Mouse (Mus musculus): Measurements from ENCODE around the gene Sec11a. TPM values are rescaled to one million over a fixed set of nuclear protein-coding genes. Genes with fewer than 3 reads are reported as not detected.
A peak's percentile ranks its signal among the peaks of the same experiment; 100 is the strongest.
"Not testable (repeated sequence)": the region's sequence is repeated elsewhere in the genome, so short reads cannot be mapped to it uniquely, and the experiment has no call there.

Sec11a gene
- polyA plus RNA-seq, 1 experiment from 2014 or later: 120 TPM

GRCm38 (mm10) chr7:80987805-80988625 is 40.4 kb upstream of the Sec11a start:
- H3K4me1 ChIP-seq (replicated peaks): peaks cover 67% of the 10 kb centered on the region
- ATAC-seq (ENCODE audit: low read depth): peak; percentile 47
- H3K4me3 ChIP-seq (replicated peaks): no peak overlapping the region
- H3K9me3 ChIP-seq (replicated peaks): no peaks in the 10 kb centered on the region
- H3K4me2 ChIP-seq: peak overlapping the region; percentile 16; the same call in 1 of the 2 replicates
- H3K36me3 ChIP-seq: no peaks in the 10 kb centered on the region
- peak overlapping the region; percentile 77 for H3K27ac ChIP-seq
- no peaks in the 10 kb centered on the region for H3K27me3 ChIP-seq
- WGBS (ENCODE audit: insufficient replicate concordance): 16% methylated on average over 4 of the region's 4 CpGs
- no peak overlapping the region for H3K9ac ChIP-seq
- DNase-seq: no peak

- no peak overlapping the region for H3K4me3 ChIP-seq (replicated peaks)
- H3K27me3 ChIP-seq: no peaks in the 10 kb centered on the region
- peak overlapping the region; percentile 14 for H3K9ac ChIP-seq
- no peaks in the 10 kb centered on the region for H3K36me3 ChIP-seq
- peak overlapping the region; percentile 33 for H3K4me2 ChIP-seq
- H3K9me3 ChIP-seq (replicated peaks): no peaks in the 10 kb centered on the region
- peak; percentile 64 for ATAC-seq (ENCODE audit: low read depth)
- 6% methylated on average over 6 of the region's 6 CpGs for WGBS (ENCODE audit: insufficient replicate concordance)
- H3K4me1 ChIP-seq (replicated peaks): peaks cover 56% of the 10 kb centered on the region
- DNase-seq: no peak
- peak overlapping the region; percentile 77 for H3K27ac ChIP-seq
Measured at GRCm38 (mm10) chr7:80986458-80987187, 39.0 kb upstream of the Sec11a start.

GRCm38 (mm10) chr7:80980566-80980965 is 33.0 kb upstream of the Sec11a start:
- Histone ChIP-seq H3K36me3 (no peaks in the 10 kb centered on the region), H3K4me1 (replicated peaks) (no peaks in the 10 kb centered on the region; the same call in 1 of the 2 replicates), H3K9me3 (replicated peaks) (no peaks in the 10 kb centered on the region), H3K27me3 (peaks cover 4% of the 10 kb centered on the region; the same call in 1 of the 2 replicates), H3K4me3 (replicated peaks) (no peak overlapping the region), H3K4me2 (no peak overlapping the region), H3K27ac (no peak overlapping the region), H3K9ac (no peak overlapping the region)
- 84% methylated on average over 11 of the region's 11 CpGs for WGBS (ENCODE audit: insufficient replicate concordance)
- ATAC-seq (ENCODE audit: low read depth): no peak
- no peak for DNase-seq

- not testable (repeated sequence) for H3K9me3 ChIP-seq (replicated peaks); DNase-seq; H3K4me3 ChIP-seq (replicated peaks); H3K4me2 ChIP-seq; H3K36me3 ChIP-seq; H3K27ac ChIP-seq; ATAC-seq (ENCODE audit: low read depth); H3K9ac ChIP-seq; H3K27me3 ChIP-seq; H3K4me1 ChIP-seq (replicated peaks)
- 14% methylated on average over 3 of the region's 3 CpGs for WGBS (ENCODE audit: insufficient replicate concordance)
Measured at GRCm38 (mm10) chr7:80973638-80974015, 26.0 kb upstream of the Sec11a start.

DNA sequence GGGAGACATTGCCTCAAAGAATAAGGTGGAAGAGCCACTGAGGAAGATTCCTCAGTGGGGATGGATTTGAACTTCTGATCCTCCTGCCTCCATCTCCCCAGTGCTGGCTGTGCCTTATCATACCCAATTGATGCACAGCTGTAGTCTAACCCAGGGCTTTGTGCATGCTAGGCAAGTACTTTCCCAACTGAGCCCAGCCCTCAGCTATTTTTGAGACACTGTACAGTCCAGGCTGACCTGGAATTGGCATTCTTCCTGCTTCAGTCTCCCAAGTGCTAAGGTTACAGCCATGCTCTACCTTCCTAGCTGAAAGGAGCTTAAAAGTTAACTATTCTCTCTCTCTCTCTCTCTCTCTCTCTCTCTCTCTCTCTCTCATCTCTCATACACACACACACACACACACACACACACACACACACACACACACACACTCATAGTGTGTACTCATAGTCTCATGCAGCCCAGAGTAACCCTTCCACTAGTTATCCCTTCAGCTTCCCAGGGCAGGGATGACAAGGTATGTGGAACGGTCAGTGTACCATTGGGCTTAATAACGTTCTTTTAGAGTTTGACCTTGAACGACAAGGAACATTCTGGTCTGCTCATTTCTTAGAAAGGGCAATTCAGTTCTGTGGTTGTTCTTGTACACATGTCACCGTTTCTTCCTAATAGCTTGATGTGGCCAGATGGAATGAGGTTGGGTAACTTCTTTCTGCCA is 25.5 kb upstream of the Sec11a start:
- ATAC-seq (ENCODE audit: low read depth); H3K27me3 ChIP-seq; H3K4me3 ChIP-seq (replicated peaks); H3K9me3 ChIP-seq (replicated peaks); H3K9ac ChIP-seq; H3K36me3 ChIP-seq; DNase-seq; H3K27ac ChIP-seq; H3K4me2 ChIP-seq; H3K4me1 ChIP-seq (replicated peaks): not testable (repeated sequence)
- WGBS (ENCODE audit: insufficient replicate concordance): 56% methylated on average over 4 of the region's 4 CpGs

DNA sequence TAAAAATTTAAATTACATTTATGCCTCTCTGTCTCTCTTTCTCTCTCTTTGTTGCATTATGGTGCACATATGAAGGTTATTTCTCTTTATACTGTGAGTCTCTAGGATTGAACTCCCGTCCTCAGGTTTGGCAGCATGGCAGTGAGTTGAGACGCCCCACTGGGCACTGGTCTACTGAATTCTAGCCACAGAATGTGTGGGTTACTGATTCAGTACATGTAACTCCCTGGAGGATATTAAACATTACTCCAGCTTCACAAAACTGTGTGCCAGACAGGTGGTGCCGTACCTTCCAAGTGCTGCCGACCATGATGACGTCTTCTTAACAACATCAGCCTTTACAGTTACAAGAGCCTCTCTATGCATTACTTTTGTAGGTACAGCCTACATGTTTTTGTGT is 24.5 kb upstream of the Sec11a start:
- DNase-seq (no peak), ATAC-seq (ENCODE audit: low read depth) (no peak)
- H3K9me3 ChIP-seq (replicated peaks): no peaks in the 10 kb centered on the region
- WGBS (ENCODE audit: insufficient replicate concordance): 80% methylated on average over 5 of the region's 5 CpGs
- no peak overlapping the region for H3K4me2 ChIP-seq
- no peak overlapping the region for H3K9ac ChIP-seq
- no peaks in the 10 kb centered on the region for H3K4me1 ChIP-seq (replicated peaks)
- no peak overlapping the region for H3K27ac ChIP-seq
- H3K36me3 ChIP-seq: no peaks in the 10 kb centered on the region
- no peak overlapping the region for H3K4me3 ChIP-seq (replicated peaks)
- no peaks in the 10 kb centered on the region for H3K27me3 ChIP-seq

DNA sequence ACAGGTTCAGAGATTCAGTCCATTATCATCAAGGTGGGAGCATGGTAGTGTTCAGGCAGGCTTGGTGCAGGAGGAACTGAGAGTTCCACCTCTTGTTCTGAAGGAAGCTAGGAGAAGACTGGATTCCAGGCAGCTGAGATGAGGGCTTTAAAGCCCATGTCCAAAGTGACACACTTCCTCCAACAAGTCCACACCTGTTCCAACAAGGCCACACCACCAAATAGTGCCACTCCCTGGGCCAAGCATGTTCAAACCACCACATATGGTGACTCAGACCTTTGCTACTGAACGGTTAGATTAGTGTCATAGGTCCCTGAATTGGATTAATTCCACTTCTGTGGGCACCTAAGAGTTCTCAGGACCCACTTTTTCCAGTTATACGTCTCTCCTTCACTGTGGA is 23.8 kb upstream of the Sec11a start:
- Histone ChIP-seq H3K9ac (no peak overlapping the region), H3K4me2 (no peak overlapping the region), H3K27me3 (no peaks in the 10 kb centered on the region), H3K36me3 (no peaks in the 10 kb centered on the region), H3K4me3 (replicated peaks) (no peak overlapping the region), H3K4me1 (replicated peaks) (no peaks in the 10 kb centered on the region), H3K27ac (no peak overlapping the region), H3K9me3 (replicated peaks) (no peaks in the 10 kb centered on the region)
- WGBS (ENCODE audit: insufficient replicate concordance): 60% methylated on average over 2 of the region's 2 CpGs
- DNase-seq: no peak
- no peak for ATAC-seq (ENCODE audit: low read depth)

- Histone ChIP-seq H3K4me2 (no peak overlapping the region), H3K9ac (no peak overlapping the region), H3K27me3 (no peaks in the 10 kb centered on the region), H3K4me1 (replicated peaks) (no peaks in the 10 kb centered on the region), H3K36me3 (no peaks in the 10 kb centered on the region), H3K4me3 (replicated peaks) (no peak overlapping the region), H3K9me3 (replicated peaks) (no peaks in the 10 kb centered on the region), H3K27ac (0 out of 2 replicates have a peak overlapping the region, but pooled peaks have one; percentile 13)
- ATAC-seq (ENCODE audit: low read depth): no peak
- 54% methylated on average over 3 of the region's 3 CpGs for WGBS (ENCODE audit: insufficient replicate concordance)
- DNase-seq: no peak
Measured at GRCm38 (mm10) chr7:80970913-80971312, 23.3 kb upstream of the Sec11a start.

- Histone ChIP-seq H3K4me2 (no peak overlapping the region), H3K4me3 (replicated peaks) (no peak overlapping the region), H3K27me3 (no peaks in the 10 kb centered on the region), H3K27ac (no peak overlapping the region), H3K9ac (no peak overlapping the region), H3K9me3 (replicated peaks) (no peaks in the 10 kb centered on the region), H3K36me3 (no peaks in the 10 kb centered on the region), H3K4me1 (replicated peaks) (peaks cover 11% of the 10 kb centered on the region)
- ATAC-seq (ENCODE audit: low read depth): no peak
- no peak for DNase-seq
- 58% methylated on average over 6 of the region's 6 CpGs for WGBS (ENCODE audit: insufficient replicate concordance)
Measured at GRCm38 (mm10) chr7:80962799-80963198, 15.2 kb upstream of the Sec11a start.

- no peak overlapping the region for H3K4me2 ChIP-seq
- ATAC-seq (ENCODE audit: low read depth): peak; percentile 82
- peak; percentile 36 for DNase-seq
- no peak overlapping the region for H3K4me3 ChIP-seq (replicated peaks)
- no peaks in the 10 kb centered on the region for H3K9me3 ChIP-seq (replicated peaks)
- H3K4me1 ChIP-seq (replicated peaks): peaks cover 11% of the 10 kb centered on the region
- 22% methylated on average over 3 of the region's 3 CpGs for WGBS (ENCODE audit: insufficient replicate concordance)
- no peaks in the 10 kb centered on the region for H3K36me3 ChIP-seq
- H3K27ac ChIP-seq: no peak overlapping the region
- H3K27me3 ChIP-seq: 0 out of 2 replicates have a peak, but pooled peaks cover 3% of the 10 kb centered on the region
- no peak overlapping the region for H3K9ac ChIP-seq
Measured at GRCm38 (mm10) chr7:80959003-80959402, 11.4 kb upstream of the Sec11a start.

GRCm38 (mm10) chr7:80956891-80957290 is 9.3 kb upstream of the Sec11a start:
- H3K27ac ChIP-seq: no peak overlapping the region
- WGBS (ENCODE audit: insufficient replicate concordance): 80% methylated on average over 2 of the region's 2 CpGs
- 0 out of 2 replicates have a peak, but pooled peaks cover 5% of the 10 kb centered on the region for H3K27me3 ChIP-seq
- H3K36me3 ChIP-seq: no peaks in the 10 kb centered on the region
- H3K4me2 ChIP-seq: no peak overlapping the region
- H3K4me3 ChIP-seq (replicated peaks): no peak overlapping the region
- ATAC-seq (ENCODE audit: low read depth) (no peak), DNase-seq (no peak)
- H3K4me1 ChIP-seq (replicated peaks): peaks cover 11% of the 10 kb centered on the region
- no peaks in the 10 kb centered on the region for H3K9me3 ChIP-seq (replicated peaks)
- no peak overlapping the region for H3K9ac ChIP-seq

All from liver, embryonic 13.5 days (tissue).